Mouse (Mus musculus): Measurements from ENCODE around the gene Mov10.

- TF ChIP-seq CTCF (IDR thresholded peaks at IDR 0.05; ENCODE audit: low read depth, low read length) (no peak), POLR2A (IDR thresholded peaks at IDR 0.05; ENCODE audit: borderline replicate concordance, low read depth, low read length) (no peak)
Measured at GRCm38 (mm10) chr3:104801481-104801880, 16.9 kb downstream of the Mov10 start.
